Mouse (Mus musculus): ENCODE results near the gene Aspa.
"Not testable (repeated sequence)": the region's sequence is repeated elsewhere in the genome, so short reads cannot be mapped to it uniquely, and the experiment has no call there.

The Aspa gene

GRCm38 (mm10) chr11:73329442-73329841 lies at the start of gene Aspa, which contains the start of the genes Gm49340 and Spata22:
Aspa (minus strand) TSS chr11:73329596.
Gm49340 (plus strand) TSS chr11:73329741.
Spata22 (plus strand) TSS chr11:73329741.
- DNase-seq (ENCODE audit: extremely low read depth, insufficient read length, low spot score): peak; percentile 14

- no peak for DNase-seq (ENCODE audit: extremely low read depth, insufficient read length, low spot score)
Measured at GRCm38 (mm10) chr11:73370946-73371345, 41.5 kb upstream of the Aspa start, which contains the start of gene Olfr376. Olfr376 (plus strand) TSS chr11:73371246.

- DNase-seq (ENCODE audit: extremely low read depth, insufficient read length, low spot score): no peak
Measured at GRCm38 (mm10) chr11:73350483-73350882, 21.1 kb upstream of the Aspa start, which contains the start of gene Olfr20. Olfr20 (plus strand) TSS chr11:73350783.

GRCm38 (mm10) chr11:73336919-73337318 lies 7.5 kb upstream of the Aspa start:
- no peak for DNase-seq (ENCODE audit: extremely low read depth, insufficient read length, low spot score)

GRCm38 (mm10) chr11:73333357-73333756 lies 4.0 kb upstream of the Aspa start:
- DNase-seq (ENCODE audit: extremely low read depth, insufficient read length, low spot score): no peak

- no peak for DNase-seq (ENCODE audit: extremely low read depth, insufficient read length, low spot score)
Measured at GRCm38 (mm10) chr11:73327361-73327760, 2.0 kb downstream of the Aspa start.

GRCm38 (mm10) chr11:73326485-73326886 lies 2.9 kb downstream of the Aspa start:
- DNase-seq (ENCODE audit: extremely low read depth, insufficient read length, low spot score): peak; percentile 38

- DNase-seq (ENCODE audit: extremely low read depth, insufficient read length, low spot score): no peak
Measured at GRCm38 (mm10) chr11:73323906-73324830, 5.2 kb downstream of the Aspa start.

GRCm38 (mm10) chr11:73321064-73321463 lies 8.3 kb downstream of the Aspa start:
- DNase-seq (ENCODE audit: extremely low read depth, insufficient read length, low spot score): not testable (repeated sequence)

GRCm38 (mm10) chr11:73318581-73318980 lies 10.8 kb downstream of the Aspa start:
- not testable (repeated sequence) for DNase-seq (ENCODE audit: extremely low read depth, insufficient read length, low spot score)

GRCm38 (mm10) chr11:73315961-73316360 lies 13.4 kb downstream of the Aspa start:
- no peak for DNase-seq (ENCODE audit: extremely low read depth, insufficient read length, low spot score)

GRCm38 (mm10) chr11:73303123-73303522 lies 26.3 kb downstream of the Aspa start:
- DNase-seq (ENCODE audit: extremely low read depth, insufficient read length, low spot score): no peak

GRCm38 (mm10) chr11:73289621-73290020 lies 39.8 kb downstream of the Aspa start:
- DNase-seq (ENCODE audit: extremely low read depth, insufficient read length, low spot score): no peak

- peak; percentile 42 for DNase-seq (ENCODE audit: extremely low read depth, insufficient read length, low spot score)
Measured at GRCm38 (mm10) chr11:73284351-73284750, 45.0 kb downstream of the Aspa start.

- peak; percentile 42 for DNase-seq (ENCODE audit: extremely low read depth, insufficient read length, low spot score)
Measured at GRCm38 (mm10) chr11:73283926-73284325, 45.5 kb downstream of the Aspa start.

- no peak for DNase-seq (ENCODE audit: extremely low read depth, insufficient read length, low spot score)
Measured at GRCm38 (mm10) chr11:73283369-73283768, 46.0 kb downstream of the Aspa start.

- no peak for DNase-seq (ENCODE audit: extremely low read depth, insufficient read length, low spot score)
Measured at GRCm38 (mm10) chr11:73281528-73282027, 47.8 kb downstream of the Aspa start.

GRCm38 (mm10) chr11:73280710-73281109 lies 48.7 kb downstream of the Aspa start:
- no peak for DNase-seq (ENCODE audit: extremely low read depth, insufficient read length, low spot score)

- no peak for DNase-seq (ENCODE audit: extremely low read depth, insufficient read length, low spot score)
Measured at GRCm38 (mm10) chr11:73274821-73275220, 54.6 kb downstream of the Aspa start.

- peak; percentile 30 for DNase-seq (ENCODE audit: extremely low read depth, insufficient read length, low spot score)
Measured at GRCm38 (mm10) chr11:73267267-73267666, 62.1 kb downstream of the Aspa start, which contains the start of gene Trpv3. Trpv3 (plus strand) TSS chr11:73267388.

GRCm38 (mm10) chr11:73261385-73261784 lies 68.0 kb downstream of the Aspa start:
- DNase-seq (ENCODE audit: extremely low read depth, insufficient read length, low spot score): no peak

- DNase-seq (ENCODE audit: extremely low read depth, insufficient read length, low spot score): no peak
Measured at GRCm38 (mm10) chr11:73260457-73260856, 68.9 kb downstream of the Aspa start.
